Mouse (Mus musculus): ENCODE measurements around the gene Tigar. TPM values are rescaled to one million over a fixed set of nuclear protein-coding genes. Genes with fewer than 3 reads are reported as not detected.

The Tigar gene
- polyA plus RNA-seq (2017; shearing (Covaris generic)): 8.8 TPM

GRCm38 (mm10) chr6:127109402-127109930 is at the start of gene Tigar:
TSS of gene Tigar (minus strand) at chr6:127109557.

GRCm38 (mm10) chr6:127152106-127152951 is 43.0 kb upstream of the Tigar start, which contains the start of gene Ccnd2:
TSS of gene Ccnd2 (minus strand) at chr6:127152193.

GRCm38 (mm10) chr6:127072817-127073216 is 36.5 kb downstream of the Tigar start, which contains the start of gene Fgf23:
TSS of gene Fgf23 (plus strand) at chr6:127072902.

Other genes starting within 250 kb of the Tigar start
- 0.38 TPM for gene Dyrk4, start 187.7 kb downstream of the Tigar start, polyA plus RNA-seq (2017; shearing (Covaris generic))
- 5.2 TPM for gene Rad51ap1, start 170.0 kb downstream of the Tigar start, polyA plus RNA-seq (2017; shearing (Covaris generic))
- gene D6Wsu163e, start 169.6 kb downstream of the Tigar start, polyA plus RNA-seq (2017; shearing (Covaris generic)): 13.8 TPM
- gene Fgf6, start 94.0 kb downstream of the Tigar start, polyA plus RNA-seq (2017; shearing (Covaris generic)): not detected
- not detected for gene Fgf23, start 36.7 kb downstream of the Tigar start, polyA plus RNA-seq (2017; shearing (Covaris generic))
- 1,438 TPM for gene Ccnd2, start 42.6 kb upstream of the Tigar start, polyA plus RNA-seq (2017; shearing (Covaris generic))